ENCODE assay signal across 17 mouse cellular contexts in genomic region chr9:14876566-14876965, GRCm38 (mm10). TPM values are rescaled to one million over a fixed set of nuclear protein-coding genes. Genes with fewer than 3 reads are reported as not detected.
DNase-seq lines count a peak whose midpoint lies in the region; ATAC-seq lines count a peak whose summit lies in the region.
"Not testable (repeated sequence)": the region's sequence is repeated elsewhere in the genome, so short reads cannot be mapped to it uniquely, and the experiment has no call there.
"Had no signal": no experiment of that assay in that cellular context is flagged by ENCODE, and none has a peak within 500 bp of the region (broad histone marks: within the 10 kb centered on the region; RNA-seq: fewer than 3 reads in every experiment).

No protein-coding gene starts in this region.

- not testable (repeated sequence) for H3K9me3 ChIP-seq in heart, embryonic 16.5 days (replicated peaks; ENCODE audit: control insufficient read depth, low read length); limb, embryonic 10.5 days (replicated peaks)

- 32% methylated on average over 8 of the region's 8 CpGs for WGBS in heart, embryonic 16.5 days
- 16% methylated on average over 8 of the region's 8 CpGs for WGBS in limb, embryonic 10.5 days

- not testable (repeated sequence) for H3K36me3 ChIP-seq in heart, embryonic 16.5 days (ENCODE audit: control insufficient read depth, insufficient read depth); limb, embryonic 10.5 days

- H3K27ac ChIP-seq in heart, embryonic 16.5 days (ENCODE audit: low read length): 0 out of 2 replicates have a peak overlapping the region, but pooled peaks have one; percentile 16
- not testable (repeated sequence) for H3K27ac ChIP-seq in limb, embryonic 10.5 days

- H3K4me1 ChIP-seq in heart, embryonic 16.5 days (ENCODE audit: control insufficient read depth, insufficient read depth, low read length): not testable (repeated sequence)
- peaks cover 20% of the 10 kb centered on the region for H3K4me1 ChIP-seq in limb, embryonic 10.5 days

- not testable (repeated sequence) for H3K4me2 ChIP-seq in heart, embryonic 16.5 days (ENCODE audit: low read depth, low read length)

- not testable (repeated sequence) for H3K4me3 ChIP-seq in heart, embryonic 16.5 days (ENCODE audit: low read length); limb, embryonic 10.5 days

- ATAC-seq in heart, embryonic 16.5 days (replicated peaks; ENCODE audit: extremely low read depth, insufficient read depth, low FRiP score): peak; percentile 47; the same call in 1 of the 2 replicates

- H3K9ac ChIP-seq in heart, embryonic 16.5 days (ENCODE audit: low read length): not testable (repeated sequence)

- peak; percentile 50 for DNase-seq in CD4-positive, CD25-positive, alpha-beta regulatory T cell, adult 2 months (ENCODE audit: low read depth, low spot score)
- DNase-seq in ES-CJ7 (ENCODE audit: low read depth, low spot score): peak; percentile 71
- peak; percentile 11 for DNase-seq in T-cell, adult 2 months (ENCODE audit: low spot score)
- DNase-seq in limb, embryonic 10.5 days (ENCODE audit: low spot score): peak; percentile 36
- peak; percentile 25 to 39 for DNase-seq in thymus, postnatal 10 days (ENCODE audit: low spot score in 2 of 2)
- peak; percentile 58 for DNase-seq in thymus, postnatal 4 days

- not testable (repeated sequence) for H3K27me3 ChIP-seq in heart, embryonic 16.5 days (ENCODE audit: control insufficient read depth, insufficient read depth, low read length); limb, embryonic 10.5 days (ENCODE audit: low read depth, poor library complexity, severe bottlenecking)

RNA-seq across cellular contexts. Expression of gene Gpr83, which starts 16.6 kb away (rescaled TPM):
- 1.3 and 3.0 TPM in 2 replicates for polyA plus RNA-seq in heart, embryonic 16.5 days (2015; fragmentation: Nextera tagmentation; extraction: Ambion mirVana)
- polyA plus RNA-seq in limb, embryonic 10.5 days (2016; fragmentation: Nextera tagmentation; extraction: Ambion mirVana): 0.08 TPM in 1 of 2 replicates, not detected in the other
- polyA plus RNA-seq: erythroblast, embryonic 14.5 days; gonadal fat pad, adult 2 months; heart, embryonic 12.5 days had no signal

RNA-seq across cellular contexts. Expression of gene Izumo1r, which starts 27.2 kb away (rescaled TPM):
- 1.1 and 3.8 TPM in 2 replicates for polyA plus RNA-seq in heart, embryonic 16.5 days (2015; fragmentation: Nextera tagmentation; extraction: Ambion mirVana)
- 0.20 TPM in 1 of 2 replicates, not detected in the other for polyA plus RNA-seq in limb, embryonic 10.5 days (2016; fragmentation: Nextera tagmentation; extraction: Ambion mirVana)
- polyA plus RNA-seq: brain, embryonic 14.5 days; cortical plate, adult 2 months; erythroblast, embryonic 14.5 days; forebrain, embryonic 12.5 days; forebrain, embryonic 15.5 days; heart, embryonic 12.5 days; hindbrain, embryonic 12.5 days; hindbrain, embryonic 15.5 days; intestine, embryonic 15.5 days had no signal

Comparison
In these comparisons a context has a peak if more than half of its experiments do, and no peak if none do; other contexts are left out.
1. DNase-seq: peak in every context shown above with its lines; median percentile 71 in ES-CJ7; 58 in thymus, postnatal 4 days; 50 in CD4-positive, CD25-positive, alpha-beta regulatory T cell, adult 2 months; 36 in limb, embryonic 10.5 days; 32 in thymus, postnatal 10 days; 11 in T-cell, adult 2 months.